Mouse (Mus musculus) heart, postnatal 25 days (tissue): Measurements from ENCODE around the gene Sdhaf1. TPM values are rescaled to one million over a fixed set of nuclear protein-coding genes. Genes with fewer than 3 reads are reported as not detected.

ENCODE experiments used
- DNase-seq: peaks from one replicate; pipeline ENCODE4 v3.0.0; 2022; ENCODE audit warnings: low spot score
- intact Hi-C: fragments of 180-260 bp; cut with DNase I; formaldehyde crosslinking; loops from one replicate; pipeline ENCODE4 v1.15.1; 2025
- total RNA-seq, 2 experiments: library from RNA; stranded (reverse); gene quantifications; 2 replicates each; pipeline ENCODE4 v1.2.3; 2021

The Sdhaf1 gene
- total RNA-seq, 2 experiments from 2014 or later, result 12.1 to 12.3 TPM

GRCm38 (mm10) chr7:30297266-30297665 lies 26.4 kb downstream of the Sdhaf1 start:
- intact Hi-C loops, result no loop called here
- DNase-seq, result no peak

GRCm38 (mm10) chr7:30296816-30297215 lies 26.9 kb downstream of the Sdhaf1 start:
- intact Hi-C loops, result no loop called here
- no peak for DNase-seq

GRCm38 (mm10) chr7:30295103-30295502 lies 28.6 kb downstream of the Sdhaf1 start:
- intact Hi-C loops, result no loop called here
- DNase-seq, result peak; percentile 62

- intact Hi-C loops, result no loop called here
- no peak for DNase-seq
Measured at GRCm38 (mm10) chr7:30294296-30294695, 29.4 kb downstream of the Sdhaf1 start.

- intact Hi-C loops, result no loop called here
- no peak for DNase-seq
Measured at GRCm38 (mm10) chr7:30293795-30294194, 29.9 kb downstream of the Sdhaf1 start.

GRCm38 (mm10) chr7:30291215-30292131 lies 32.2 kb downstream of the Sdhaf1 start, which contains the start of gene Clip3:
Clip3 (plus strand) TSS chr7:30291728.
- intact Hi-C loops, result no loop called here
- DNase-seq, result peak; percentile 68

GRCm38 (mm10) chr7:30289714-30290399 lies 33.8 kb downstream of the Sdhaf1 start:
- intact Hi-C loops, result no loop called here
- no peak for DNase-seq

GRCm38 (mm10) chr7:30289071-30289713 lies 34.5 kb downstream of the Sdhaf1 start:
- DNase-seq, result no peak
- intact Hi-C loops, result no loop called here

GRCm38 (mm10) chr7:30288046-30288445 lies 35.6 kb downstream of the Sdhaf1 start:
- intact Hi-C loops, result no loop called here
- no peak for DNase-seq

- intact Hi-C loops, result no loop called here
- DNase-seq, result no peak
Measured at GRCm38 (mm10) chr7:30286701-30287410, 36.8 kb downstream of the Sdhaf1 start.

GRCm38 (mm10) chr7:30282740-30283139 lies 41.0 kb downstream of the Sdhaf1 start:
- DNase-seq, result no peak
- intact Hi-C loops, result no loop called here

- intact Hi-C loops, result no loop called here
- no peak for DNase-seq
Measured at GRCm38 (mm10) chr7:30281522-30281921, 42.2 kb downstream of the Sdhaf1 start.

- intact Hi-C loops, result no loop called here
- DNase-seq, result peak; percentile 85
Measured at GRCm38 (mm10) chr7:30280670-30281138, 43.0 kb downstream of the Sdhaf1 start.

GRCm38 (mm10) chr7:30279951-30280669 lies 43.6 kb downstream of the Sdhaf1 start, which contains the start of the genes Thap8 and Wdr62:
Thap8 (plus strand) TSS chr7:30280094.
Wdr62 (minus strand) TSS chr7:30280419.
- DNase-seq, result peak; percentile 84
- intact Hi-C loops, result no loop called here

GRCm38 (mm10) chr7:30279536-30279935 lies 44.2 kb downstream of the Sdhaf1 start:
- no peak for DNase-seq
- intact Hi-C loops, result no loop called here

GRCm38 (mm10) chr7:30278911-30279310 lies 44.8 kb downstream of the Sdhaf1 start:
- intact Hi-C loops, result no loop called here
- no peak for DNase-seq

GRCm38 (mm10) chr7:30274383-30274782 lies 49.3 kb downstream of the Sdhaf1 start:
- DNase-seq, result no peak
- intact Hi-C loops, result no loop called here
